Mouse (Mus musculus) kidney, adult 2 months (tissue): ENCODE measurements around the gene Smc4.

Source experiments
- CTCF ChIP-seq: fragments of 200-500 bp; conservative IDR thresholded peaks from 2 replicates; pipeline ENCODE4 v1.5.1; 2011; ENCODE audit warnings: low read depth, mild to moderate bottlenecking, control low read depth, low read length, moderate library complexity, mixed read lengths; ENCODE audit not compliant: insufficient read depth, insufficient read length
- POLR2A ChIP-seq: fragments of 200-500 bp; IDR thresholded peaks from one replicate; pipeline ENCODE4 v1.6.1; 2011; ENCODE audit warnings: low read depth, low read length, control low read depth

DNA sequence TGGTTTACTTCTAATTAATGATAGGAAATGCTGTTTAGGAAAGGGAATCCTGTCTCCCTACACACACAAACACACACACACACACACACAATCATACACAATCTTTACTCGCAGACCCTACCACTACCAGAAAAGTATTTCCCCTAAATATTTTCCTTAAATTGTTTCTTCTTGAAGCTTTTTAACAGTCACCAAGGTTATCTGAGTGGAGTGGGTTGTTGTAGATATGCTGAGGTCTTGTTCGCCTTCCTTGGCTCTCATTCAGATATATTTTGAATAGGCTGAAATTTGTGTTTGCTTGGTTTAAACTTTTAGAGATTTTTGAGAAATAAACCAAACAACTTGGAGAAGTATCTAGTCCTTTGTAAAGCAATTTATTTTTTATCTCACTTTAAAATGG is 4.3 kb downstream of the Smc4 start:
- TF ChIP-seq CTCF (no peak), POLR2A (no peak)
